Mouse (Mus musculus) thymus, postnatal 4 days (tissue): ENCODE measurements around the gene Edc3.
A peak's percentile ranks its signal among the peaks of the same experiment; 100 is the strongest.

ENCODE experiments used
- DNase-seq: peaks from one replicate; pipeline ENCODE4 v3.0.0; 2021

Gene Edc3

GRCm38 (mm10) chr9:57708720-57709274 lies 457 bp downstream of the Edc3 start:
- DNase-seq = peak; percentile 81

GRCm38 (mm10) chr9:57710214-57710613 lies 1.9 kb downstream of the Edc3 start:
- peak; percentile 48 for DNase-seq

- peak; percentile 34 for DNase-seq
Observed at GRCm38 (mm10) chr9:57712194-57712593, 3.9 kb downstream of the Edc3 start.

GRCm38 (mm10) chr9:57718408-57718807 lies 10.1 kb downstream of the Edc3 start:
- DNase-seq = no peak

GRCm38 (mm10) chr9:57720736-57721135 lies 12.4 kb downstream of the Edc3 start:
- no peak for DNase-seq

GRCm38 (mm10) chr9:57722371-57722770 lies 14.0 kb downstream of the Edc3 start:
- no peak for DNase-seq

GRCm38 (mm10) chr9:57723315-57723715 lies 15.0 kb downstream of the Edc3 start:
- no peak for DNase-seq

GRCm38 (mm10) chr9:57723796-57724195 lies 15.5 kb downstream of the Edc3 start:
- DNase-seq = no peak

GRCm38 (mm10) chr9:57724701-57725100 lies 16.4 kb downstream of the Edc3 start:
- no peak for DNase-seq

GRCm38 (mm10) chr9:57728312-57728711 lies 20.0 kb downstream of the Edc3 start:
- peak; percentile 36 for DNase-seq

- DNase-seq = no peak
Observed at GRCm38 (mm10) chr9:57733606-57734005, 25.3 kb downstream of the Edc3 start.

GRCm38 (mm10) chr9:57739863-57740262 lies 31.5 kb downstream of the Edc3 start:
- no peak for DNase-seq

- DNase-seq = peak; percentile 69
Observed at GRCm38 (mm10) chr9:57744462-57745091, 36.2 kb downstream of the Edc3 start.

GRCm38 (mm10) chr9:57747067-57747466 lies 38.7 kb downstream of the Edc3 start:
- no peak for DNase-seq

- DNase-seq = no peak
Observed at GRCm38 (mm10) chr9:57748137-57748536, 39.8 kb downstream of the Edc3 start.

- no peak for DNase-seq
Observed at GRCm38 (mm10) chr9:57748831-57749230, 40.5 kb downstream of the Edc3 start.

GRCm38 (mm10) chr9:57750901-57751300 lies 42.6 kb downstream of the Edc3 start:
- peak; percentile 16 for DNase-seq

- DNase-seq = no peak
Observed at GRCm38 (mm10) chr9:57757578-57757977, 49.2 kb downstream of the Edc3 start.

- no peak for DNase-seq
Observed at GRCm38 (mm10) chr9:57758528-57758927, 50.2 kb downstream of the Edc3 start.

GRCm38 (mm10) chr9:57759289-57759688 lies 50.9 kb downstream of the Edc3 start:
- DNase-seq = peak; percentile 84

- no peak for DNase-seq
Observed at GRCm38 (mm10) chr9:57760416-57761146, 52.2 kb downstream of the Edc3 start.

GRCm38 (mm10) chr9:57761563-57762551 lies 53.5 kb downstream of the Edc3 start:
- peak; percentile 71 for DNase-seq

GRCm38 (mm10) chr9:57762563-57762991 lies 54.2 kb downstream of the Edc3 start:
- peak; percentile 72 for DNase-seq
